Mouse (Mus musculus): ENCODE measurements at regions not wholly inside any gene's neighbourhood (a gene's known extent, or its start where the extent isn't known, plus 50 kb on each side); places are given as distances from the start of the nearest gene placed in this dataset.

GRCm38 (mm10) chr8:8745615-8746285 is 55.4 kb upstream of the Arglu1 start:
- DNase-seq = no peak
